Mouse (Mus musculus) megakaryocyte, adult 5-6 weeks (primary cell): ENCODE data around the gene Gskip. TPM values are rescaled to one million over a fixed set of nuclear protein-coding genes. Genes with fewer than 3 reads are reported as not detected.
A peak's percentile ranks its signal among the peaks of the same experiment; 100 is the strongest.

Experiments used
- ATAC-seq: 2 replicates; pipeline ENCODE4 v1.8.0; 2016; ENCODE audit warnings: mild to moderate bottlenecking, inconsistent platforms; ENCODE audit not compliant: poor library complexity, severe bottlenecking
- total RNA-seq, 2 experiments: library from RNA; stranded (forward) in 1 of 2; stranded (reverse) in 1 of 2; fragments of 153-499, 151-499 nt in 1 of 2; fragments of 221-1000, 200-1000 nt in 1 of 2; gene quantifications; 2 replicates each; pipeline versions ENCODE4 v1.2.3 to v1.2.4; 2015 to 2017

Gskip gene
- 20.7 and 26.4 TPM in 2 replicates for total RNA-seq (2015)
- 14.1 and 14.6 TPM in 2 replicates for total RNA-seq (2017)

DNA sequence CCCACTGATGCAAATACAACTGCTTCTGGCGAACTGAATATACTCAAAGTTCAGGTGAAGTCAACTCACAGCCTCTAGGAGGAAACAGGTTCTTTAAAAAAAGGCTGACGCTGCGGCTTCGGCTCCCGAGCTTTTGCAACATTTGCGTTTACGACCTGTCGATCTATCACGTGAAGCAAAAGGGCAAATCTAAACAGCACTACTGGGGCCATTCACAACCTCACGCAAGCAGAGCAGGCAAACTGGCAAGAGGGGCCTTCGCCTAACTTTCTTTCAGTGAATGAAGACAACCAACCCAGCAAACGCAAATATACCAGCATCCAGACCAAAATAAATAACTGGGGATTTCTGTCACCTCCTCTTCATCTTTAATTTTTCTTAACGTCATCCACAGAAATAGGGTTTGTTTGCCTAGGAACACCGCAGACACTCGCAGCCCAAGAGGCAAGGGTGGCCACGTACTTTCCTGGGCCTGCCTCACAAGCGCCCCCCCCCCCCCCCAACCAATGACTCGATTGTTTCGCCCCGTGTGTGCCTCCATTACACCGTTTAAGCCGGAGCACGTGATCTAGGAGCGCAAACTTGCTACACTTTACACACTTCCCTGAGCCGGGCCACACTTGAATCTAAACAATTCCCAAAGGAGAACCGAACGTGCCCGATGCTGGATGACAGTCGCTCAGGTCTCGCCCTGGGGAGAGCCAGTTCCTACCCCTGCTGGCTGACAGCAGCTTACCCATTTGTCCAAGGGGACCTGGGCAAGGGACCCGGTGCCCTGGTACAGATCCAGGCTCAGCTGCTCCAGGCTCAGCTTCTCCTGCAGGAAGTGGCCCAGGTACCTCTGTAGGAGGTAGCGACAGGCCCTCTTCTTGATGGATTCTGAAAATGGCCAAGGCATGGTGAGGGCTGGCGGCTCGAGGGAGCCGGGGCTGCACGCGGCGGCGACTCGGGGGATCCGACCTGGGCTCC is at the start of gene Gskip:
Gene Gskip, plus strand, starts transcription at position 897 of the 969 bp plus-strand sequence.
- ATAC-seq: peak; percentile 50

DNA sequence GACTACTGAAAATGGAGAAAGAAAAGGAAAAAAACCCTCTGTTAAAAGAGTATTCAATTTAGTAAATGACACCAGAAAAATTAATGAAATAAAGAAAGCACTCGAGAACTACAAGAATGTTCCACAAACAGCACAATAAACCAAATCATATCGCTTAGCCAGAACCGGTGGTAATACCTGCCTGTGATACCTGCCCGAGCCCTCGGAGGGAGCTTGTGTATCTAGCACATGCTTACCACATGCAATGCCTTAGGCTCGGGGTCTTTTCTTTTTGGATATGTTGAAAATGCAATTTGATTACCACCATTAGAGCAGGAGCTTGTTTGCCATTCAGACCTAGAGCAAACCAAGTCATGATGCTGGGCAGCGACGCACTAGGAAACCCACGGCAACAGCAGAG is 48.1 kb upstream of the Gskip start:
- no peak for ATAC-seq

DNA sequence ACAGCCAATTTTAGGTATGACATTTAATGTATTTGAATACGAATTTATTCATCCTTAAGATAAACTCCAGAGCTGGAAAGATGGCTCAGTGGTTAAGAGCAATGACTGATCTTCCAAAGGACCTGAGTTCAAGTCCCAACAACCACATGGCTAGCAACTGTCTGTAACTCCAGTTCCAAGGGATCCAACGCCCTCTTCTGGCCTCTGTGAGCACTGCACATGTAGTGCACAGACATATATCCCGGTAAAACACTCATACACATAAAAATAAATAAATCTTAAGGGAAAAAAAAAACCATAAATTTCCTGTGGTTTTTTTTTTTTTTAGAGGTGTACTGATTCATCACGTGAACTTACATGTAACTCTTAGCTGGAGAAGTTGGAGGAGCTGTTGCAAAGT is 47.1 kb upstream of the Gskip start:
- ATAC-seq: no peak

DNA sequence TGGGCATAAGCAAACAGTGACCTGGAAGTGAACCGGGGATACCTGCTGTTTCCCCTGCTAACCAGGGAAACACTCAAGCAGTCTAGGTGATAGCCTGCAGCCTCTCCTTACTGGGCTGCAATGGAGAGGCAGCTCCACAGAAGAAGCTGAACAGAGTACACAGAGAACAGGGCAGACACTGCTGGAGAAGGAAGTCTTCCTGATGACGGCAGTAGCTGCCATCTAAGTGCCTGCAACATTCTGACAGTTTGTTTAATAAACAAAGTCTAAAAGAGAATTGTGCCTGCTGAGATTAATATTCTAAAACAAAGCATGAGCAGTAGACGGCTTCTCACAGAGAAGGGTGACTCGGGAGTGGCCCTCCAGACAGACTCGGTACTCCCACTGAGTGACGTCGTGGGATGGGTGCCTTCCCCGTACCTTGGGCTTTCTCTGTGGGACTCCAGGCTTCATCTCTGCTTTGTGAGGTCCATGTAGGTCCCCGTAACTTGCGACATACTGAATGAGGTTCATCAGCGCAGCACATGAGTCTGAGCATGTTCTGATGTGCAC is 41.8 kb upstream of the Gskip start:
- ATAC-seq: no peak

DNA sequence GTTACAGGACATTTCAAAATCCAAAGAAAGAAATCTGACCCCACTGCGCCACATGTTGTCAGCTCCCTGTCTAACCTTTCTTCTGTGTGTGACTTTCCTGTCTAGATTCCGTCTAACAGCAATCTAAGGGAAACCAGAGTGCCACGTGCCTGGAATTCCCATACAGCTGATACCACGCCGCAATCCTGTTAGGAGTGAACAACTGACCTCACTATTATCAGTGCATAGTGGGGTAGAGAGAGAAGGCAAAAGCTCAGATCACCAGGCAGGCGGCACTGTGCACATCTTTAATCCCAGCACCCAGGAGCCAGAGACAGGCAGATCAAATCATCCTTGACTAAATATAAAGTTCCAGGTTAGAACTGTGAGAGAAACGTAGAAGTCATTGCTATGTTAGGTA is 28.8 kb upstream of the Gskip start:
- ATAC-seq: no peak

DNA sequence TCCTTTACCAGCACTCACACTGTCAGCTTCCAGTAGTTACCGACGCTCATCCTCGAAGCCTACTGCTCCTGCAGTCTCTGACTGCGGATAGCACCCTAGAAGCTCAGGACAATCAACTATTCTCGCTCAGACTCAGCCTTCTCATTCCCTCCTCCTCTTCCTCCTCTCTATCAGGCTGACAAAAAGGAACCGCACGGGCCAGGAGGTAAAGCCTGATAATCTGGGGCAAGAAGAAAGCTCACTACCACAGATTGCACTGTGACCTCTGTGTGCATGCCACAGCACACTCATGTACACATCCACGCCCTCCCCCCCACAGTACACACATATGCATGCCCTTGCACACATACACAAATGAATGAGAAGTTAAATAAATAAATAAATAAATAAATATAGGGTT is 8.4 kb upstream of the Gskip start:
- ATAC-seq: no peak

DNA sequence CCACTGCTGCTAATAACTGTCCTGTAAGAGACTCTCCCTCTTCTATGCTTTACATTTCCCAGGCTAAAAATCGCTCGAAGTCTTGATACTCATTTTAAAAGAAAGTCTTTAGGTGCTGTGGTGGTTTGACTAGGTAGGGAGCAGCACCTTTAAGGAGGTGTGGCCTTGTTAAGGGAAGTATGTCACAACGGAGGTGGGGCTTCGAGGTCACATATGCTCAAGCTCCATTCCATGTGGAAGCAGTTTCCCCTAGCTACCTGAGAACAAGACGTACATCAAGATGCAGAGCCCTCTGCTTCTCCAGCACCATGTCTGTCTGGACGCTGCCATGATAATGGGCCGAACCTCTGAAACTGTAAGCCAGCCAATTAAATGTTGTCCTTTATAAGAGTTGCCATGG is 6.4 kb upstream of the Gskip start:
- no peak for ATAC-seq

DNA sequence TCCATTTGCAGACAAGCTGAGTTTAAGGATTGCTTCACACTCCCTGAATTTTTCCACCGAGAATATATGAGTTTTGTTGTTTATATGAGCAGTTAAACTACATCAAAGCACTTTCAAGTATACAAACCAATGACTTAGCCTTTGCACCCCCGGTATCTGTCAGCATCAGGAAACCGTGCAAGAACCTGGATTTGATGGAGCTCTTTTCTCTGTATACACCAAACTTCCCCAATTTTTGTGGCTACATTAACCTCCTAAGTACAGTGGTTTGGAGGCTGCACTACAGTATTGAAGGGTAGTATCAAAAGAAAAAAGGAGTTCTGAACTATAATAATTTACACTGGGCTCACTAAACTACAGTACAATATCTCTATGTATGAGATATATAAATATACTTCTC is 5.9 kb upstream of the Gskip start:
- no peak for ATAC-seq

DNA sequence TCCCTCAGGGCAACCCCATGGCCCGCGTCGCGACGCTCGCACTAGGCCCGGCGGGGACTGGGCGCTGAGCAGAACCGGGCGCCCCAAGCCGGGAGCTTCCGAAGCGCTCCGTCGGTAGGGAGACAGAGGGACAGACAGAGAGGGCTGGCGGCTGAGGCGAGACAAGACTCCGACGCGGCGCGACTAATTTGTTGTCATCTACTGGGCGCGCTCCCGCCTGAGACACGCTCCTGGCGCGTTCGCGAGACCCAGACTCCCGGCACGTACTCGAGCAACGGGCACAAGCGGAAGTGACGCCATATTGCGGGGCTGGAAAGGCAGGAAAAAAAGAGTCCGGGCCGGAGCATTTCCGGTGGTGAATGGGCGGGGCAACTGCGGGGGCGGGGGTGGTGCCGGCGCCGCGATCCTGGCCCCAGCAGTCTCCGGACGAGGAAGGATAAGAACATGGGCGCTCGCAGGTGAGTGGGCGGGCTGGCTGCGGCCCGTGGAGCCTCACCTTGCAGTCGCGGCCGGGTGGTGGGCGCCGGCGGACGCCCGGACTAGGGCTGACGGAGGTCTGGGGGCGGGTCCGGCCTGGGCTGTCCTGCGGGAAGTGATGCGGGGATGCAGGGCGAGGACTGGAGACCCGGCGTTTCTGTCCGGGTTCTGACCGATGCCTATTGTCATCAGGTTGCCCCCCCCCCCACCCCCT is 517 bp downstream of the Gskip start, which contains the start of gene Atg2b:
Gene Atg2b, minus strand, starts transcription at position 211 of the 691 bp plus-strand sequence.
- peak; percentile 86 for ATAC-seq

DNA sequence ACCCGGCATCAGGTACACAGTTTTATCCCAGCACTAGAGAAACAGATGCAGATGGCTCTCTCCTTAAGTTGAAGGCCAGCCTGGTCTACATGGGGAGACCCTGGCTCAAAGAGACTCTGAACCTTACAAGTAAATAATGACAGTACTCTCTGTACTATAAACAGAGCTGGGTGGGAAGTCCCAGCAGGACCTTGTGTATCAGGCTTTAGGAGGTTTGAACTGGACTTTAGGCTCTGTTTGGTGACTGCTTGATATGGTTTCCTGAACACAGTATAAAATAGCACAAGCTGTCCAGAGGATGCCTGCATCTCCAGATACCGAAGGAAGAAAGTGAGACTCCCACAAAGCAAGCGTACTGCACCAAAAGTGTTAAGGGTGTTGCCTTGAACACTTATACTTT is 2.2 kb downstream of the Gskip start:
- no peak for ATAC-seq

DNA sequence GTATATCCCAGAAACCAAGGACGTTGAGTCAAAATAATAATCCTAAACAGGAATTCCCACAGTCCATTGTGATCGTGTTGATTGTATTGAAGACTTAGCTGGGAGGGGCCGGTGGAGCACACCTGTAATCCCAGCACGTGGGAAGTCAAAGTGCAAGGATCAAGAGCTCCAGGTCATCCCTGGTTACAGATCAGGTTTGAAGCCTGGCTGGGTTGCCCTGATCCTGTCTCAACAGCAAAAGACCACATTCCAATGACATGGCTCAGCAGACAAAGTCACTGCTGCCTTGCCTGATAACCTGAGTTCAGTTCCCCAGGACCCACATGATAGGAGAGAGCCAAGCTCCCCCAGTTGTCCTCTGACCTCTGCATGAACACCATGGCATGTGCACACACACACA is 2.8 kb downstream of the Gskip start:
- ATAC-seq: no peak

DNA sequence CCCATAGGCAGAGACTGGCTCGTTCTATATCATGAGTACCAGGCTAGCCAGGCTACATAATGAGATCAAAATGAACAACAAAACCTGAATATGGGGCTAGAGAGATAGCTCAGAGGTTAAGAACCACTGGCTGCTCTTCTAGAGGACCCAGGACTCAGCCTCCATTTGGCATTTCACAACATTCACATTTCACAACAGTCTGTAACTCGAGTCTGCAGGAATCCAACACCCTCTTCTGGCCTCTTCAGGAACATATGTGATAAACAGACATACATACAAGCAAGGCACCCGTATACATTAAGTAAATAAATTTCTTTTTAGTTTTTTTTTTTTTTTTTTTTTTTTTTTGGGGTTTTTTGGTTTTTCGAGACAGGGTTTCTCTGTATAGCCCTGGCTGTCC is 3.9 kb downstream of the Gskip start:
- ATAC-seq: 0 out of 2 replicates have a peak, but pooled peaks have one; percentile 26

DNA sequence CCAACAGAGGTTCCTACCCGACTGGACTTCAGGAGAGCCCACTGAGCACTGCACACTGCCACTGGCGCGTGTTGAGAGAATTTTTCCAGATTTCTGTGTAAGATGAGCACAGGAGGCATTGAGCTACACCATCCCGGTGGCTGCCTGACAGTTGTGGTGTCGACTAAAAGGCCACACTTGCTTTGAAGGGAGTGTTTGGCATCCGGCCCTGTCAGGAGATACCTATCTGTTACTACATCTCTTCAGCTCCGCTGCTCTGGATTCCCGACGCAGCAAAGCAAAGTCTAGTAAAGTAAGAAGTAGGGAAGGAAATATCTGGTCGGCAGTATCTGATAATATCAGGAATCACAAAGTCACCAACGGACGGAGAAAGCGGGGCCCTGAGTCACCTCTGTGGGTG is 4.8 kb downstream of the Gskip start:
- no peak for ATAC-seq

DNA sequence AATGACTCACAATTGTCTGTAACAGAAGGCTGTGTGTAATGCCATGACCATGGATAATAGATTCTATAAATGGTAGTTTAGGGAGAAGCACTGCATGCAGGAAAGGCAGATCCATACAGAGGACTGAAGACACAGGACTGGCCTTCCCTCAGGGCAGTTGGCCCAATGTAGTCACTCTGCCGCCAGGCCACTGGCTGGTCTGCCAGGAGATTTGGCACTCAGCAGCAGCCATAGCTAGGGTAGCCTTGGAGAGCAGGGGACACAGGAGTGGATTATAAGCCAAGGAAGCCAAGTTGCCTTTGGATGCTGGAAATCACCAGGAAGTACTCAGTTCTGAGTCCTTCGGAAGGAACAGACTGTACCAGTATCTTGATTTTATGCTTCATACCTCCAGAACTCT is 9.4 kb downstream of the Gskip start:
- no peak for ATAC-seq

DNA sequence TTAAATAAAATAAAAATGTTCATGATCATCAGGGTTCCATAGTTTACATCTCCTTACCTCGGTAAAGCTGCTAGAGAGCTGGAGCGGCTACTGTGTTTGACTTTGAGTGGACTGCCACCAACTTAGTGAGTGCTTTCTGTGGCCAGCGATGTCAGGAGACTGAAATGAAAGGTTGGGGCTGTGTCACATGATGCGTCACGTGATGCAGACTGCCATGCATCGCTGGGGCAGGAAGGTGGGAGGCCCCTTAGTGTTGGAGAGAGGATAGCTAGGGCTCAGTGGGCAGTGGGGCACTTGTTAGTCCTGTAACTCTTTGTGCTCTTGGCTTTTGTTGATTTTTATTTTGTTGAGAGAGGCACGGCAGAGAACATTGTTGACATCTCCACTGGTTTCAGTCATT is 11.2 kb downstream of the Gskip start:
- no peak for ATAC-seq

DNA sequence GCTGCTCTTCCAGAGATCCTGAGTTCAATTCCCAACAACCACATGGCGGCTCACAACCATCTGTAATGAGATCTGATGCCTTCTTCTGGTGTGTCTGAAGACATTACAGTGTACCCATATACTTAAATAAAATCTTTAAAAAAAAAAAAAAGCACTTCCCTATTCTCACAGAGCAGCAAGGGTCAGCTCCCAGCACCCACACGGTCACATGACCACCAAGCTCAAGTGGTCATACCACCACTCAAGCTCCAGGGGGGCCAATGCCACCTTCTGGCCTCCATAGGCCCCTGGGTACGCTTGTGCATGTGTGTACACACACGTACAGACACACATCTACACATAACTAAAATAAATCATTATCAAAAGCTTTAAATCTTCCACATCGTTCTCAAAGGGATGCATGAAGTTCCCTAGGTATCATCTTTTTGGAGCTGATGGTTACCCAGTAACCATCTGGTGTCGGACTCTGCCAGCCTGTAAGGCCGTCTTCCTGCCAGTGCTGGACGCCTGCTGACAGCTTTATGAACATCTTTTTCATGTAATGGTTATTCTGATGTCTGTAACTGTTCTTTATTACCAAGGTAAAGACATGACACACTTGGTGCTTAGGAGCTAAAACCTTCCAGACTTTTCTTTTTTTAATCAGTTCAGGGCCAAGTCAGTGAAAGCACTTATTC is 12.6 kb downstream of the Gskip start:
- ATAC-seq: no peak

DNA sequence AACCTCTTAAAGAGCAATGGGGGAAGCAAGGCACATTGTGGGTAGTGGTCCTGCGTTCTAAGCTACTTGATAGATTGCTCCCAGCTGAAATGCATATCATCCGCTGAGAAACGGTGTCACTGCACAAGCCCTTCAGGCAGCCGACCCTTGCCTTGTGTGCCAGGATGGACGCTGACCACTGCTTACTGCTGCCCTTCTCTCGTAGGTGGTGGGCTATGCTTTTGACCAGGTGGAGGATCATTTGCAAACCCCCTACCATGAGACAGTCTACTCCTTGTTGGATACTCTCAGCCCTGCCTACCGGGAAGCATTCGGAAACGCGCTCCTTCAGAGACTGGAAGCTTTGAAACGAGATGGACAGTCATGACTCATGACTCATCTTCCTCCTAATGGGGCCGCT is 15.8 kb downstream of the Gskip start:
- ATAC-seq: no peak

DNA sequence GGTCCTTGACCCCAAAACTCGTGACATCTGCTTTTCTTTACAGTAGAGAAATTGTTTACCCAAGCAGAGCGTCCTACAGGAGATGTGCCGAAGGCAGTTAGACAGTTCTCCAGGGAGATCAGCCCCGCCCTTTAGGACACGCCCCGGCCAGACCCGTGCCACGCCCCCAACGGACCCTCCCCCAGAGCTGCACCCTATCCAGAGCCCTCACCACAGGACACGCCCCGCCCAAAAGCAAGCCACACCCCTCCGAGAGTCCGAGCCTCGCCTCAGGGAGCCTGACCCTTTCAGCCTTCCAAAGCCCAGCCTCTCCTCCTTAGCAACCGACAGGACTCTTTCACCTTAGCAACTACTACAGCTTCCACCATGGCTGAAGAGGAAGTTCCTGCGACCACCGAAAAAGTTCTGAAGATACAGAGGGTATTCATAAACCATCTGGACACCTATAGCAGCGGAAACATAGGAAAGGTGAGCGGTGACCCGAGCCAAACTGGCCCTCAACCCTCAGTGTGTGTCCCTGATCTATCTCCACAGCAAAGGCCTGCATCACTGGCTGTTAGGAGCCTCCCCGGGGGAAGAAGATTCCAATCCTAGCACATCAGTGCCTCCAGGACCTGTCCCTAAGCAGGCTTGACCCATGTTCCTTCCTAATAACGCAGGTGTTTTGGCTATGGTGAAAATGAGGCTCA is 21.3 kb downstream of the Gskip start, which contains the start of gene Ak7:
Gene Ak7, plus strand, starts transcription at position 178 of the 689 bp plus-strand sequence.
- ATAC-seq: peak; percentile 96

DNA sequence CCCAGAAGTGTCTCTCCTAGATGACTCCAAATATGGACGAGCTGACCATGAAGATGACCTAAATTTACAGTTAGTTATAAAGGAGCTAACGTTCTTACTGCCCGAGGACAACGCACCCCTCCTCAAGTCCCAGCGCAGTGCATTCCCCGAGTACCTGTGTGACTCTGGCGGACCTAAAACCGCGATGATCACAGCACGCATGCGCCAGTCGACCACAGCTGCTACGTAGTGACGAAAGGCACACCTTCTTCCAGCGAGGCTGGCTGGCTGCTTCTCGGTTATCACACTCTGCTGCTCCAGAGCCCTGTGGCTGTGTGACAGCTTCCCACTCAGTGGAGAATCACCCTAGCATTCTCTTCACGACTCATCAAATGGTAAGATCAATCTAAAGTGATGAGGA is 34.0 kb downstream of the Gskip start:
- ATAC-seq: no peak

DNA sequence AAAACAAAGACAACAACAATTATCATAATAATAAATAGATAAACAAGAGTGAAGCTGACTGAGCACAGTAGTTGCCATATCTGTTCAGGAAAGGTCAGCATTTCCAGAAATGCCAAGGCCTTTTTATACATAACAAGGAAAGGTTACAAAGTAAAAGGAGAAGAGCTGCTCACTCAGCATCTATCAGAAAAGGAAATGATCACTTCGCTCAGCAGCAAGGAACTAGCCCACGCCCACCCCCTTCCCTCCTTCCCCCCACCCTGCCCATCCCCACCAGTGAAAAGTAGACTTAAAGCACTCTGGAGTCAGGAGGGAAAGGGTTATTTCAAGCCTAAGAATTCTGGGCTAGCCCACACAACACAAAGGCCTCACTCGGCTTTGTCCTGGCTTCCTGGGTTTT is 35.6 kb downstream of the Gskip start:
- no peak for ATAC-seq
